1 mouse cellular context compared by ENCODE assay signal in the genomic region with DNA sequence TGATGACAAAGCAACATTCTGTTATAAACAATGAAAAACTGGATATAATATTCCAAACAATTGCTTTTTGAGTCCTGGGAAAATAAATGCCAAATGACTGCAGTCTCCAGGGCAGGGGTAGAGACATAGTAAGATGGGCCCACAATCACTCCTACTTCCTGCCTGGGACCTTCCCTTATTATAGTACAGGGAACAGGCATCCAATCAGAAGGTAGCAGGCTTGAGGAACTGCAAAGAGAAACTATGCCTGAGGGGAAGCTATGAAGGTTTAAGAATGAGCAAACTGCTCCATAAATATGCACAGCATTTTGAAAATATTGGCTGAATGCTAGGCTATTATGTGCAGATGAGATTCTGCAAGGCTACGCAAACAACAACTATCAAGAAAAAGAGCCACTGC.
TF ChIP-seq lines count a peak whose summit lies in the region.

No protein-coding gene starts in this region.

TF ChIP-seq in CH12.LX, 34 proteins besides CTCF, POLR2A, EP300 and RAD21 (continued from another document):
- TF ChIP-seq JUND (conservative IDR thresholded peaks at IDR 0.05; ENCODE audit: low read depth, low read length) (no peak), ZMIZ1 (IDR thresholded peaks at IDR 0.05; ENCODE audit: low read depth, low read length) (no peak), MEF2A (IDR thresholded peaks at IDR 0.05; ENCODE audit: borderline replicate concordance, low read depth, low read length) (peak; percentile 53; the same call in 1 of the 2 replicates), JUN (IDR thresholded peaks at IDR 0.05; ENCODE audit: insufficient read depth, low read depth, low read length) (0 out of 2 replicates have a peak, but pooled peaks have one; percentile 19), HCFC1 (IDR thresholded peaks at IDR 0.05; ENCODE audit: low read depth, low read length) (no peak), CHD1 (IDR thresholded peaks at IDR 0.05; ENCODE audit: low read depth, low read length) (no peak), PAX5 (IDR thresholded peaks at IDR 0.05; ENCODE audit: low read length) (no peak), E2F4 (IDR thresholded peaks at IDR 0.05; ENCODE audit: insufficient replicate concordance, low read depth, low read length) (no peak), MYC (IDR thresholded peaks at IDR 0.05; ENCODE audit: low read depth, low read length) (no peak), MAX (IDR thresholded peaks at IDR 0.05; ENCODE audit: low read length) (no peak), MXI1 (IDR thresholded peaks at IDR 0.05; ENCODE audit: low read depth, low read length) (no peak), TCF12 (IDR thresholded peaks at IDR 0.05; ENCODE audit: low read depth, low read length) (no peak), ELF1 (IDR thresholded peaks at IDR 0.05; ENCODE audit: low read depth, low read length) (peak; percentile 77), USF1 (IDR thresholded peaks at IDR 0.05; ENCODE audit: low read depth, low read length) (no peak), MAFK (IDR thresholded peaks at IDR 0.05; ENCODE audit: insufficient replicate concordance, low read length) (no peak), UBTF (IDR thresholded peaks at IDR 0.05; ENCODE audit: low read depth, low read length) (no peak), POLR2AphosphoS2 (IDR thresholded peaks at IDR 0.05; ENCODE audit: low read depth, low read length) (no peak), ZNF384 (IDR thresholded peaks at IDR 0.05; ENCODE audit: low read depth, low read length) (no peak), USF2 (conservative IDR thresholded peaks at IDR 0.05; ENCODE audit: low read depth, low read length) (no peak), SMC3 (IDR thresholded peaks at IDR 0.05; ENCODE audit: low read depth, low read length) (no peak)
